Mouse (Mus musculus): ENCODE data around the gene Kiss1r. TPM values are rescaled to one million over a fixed set of nuclear protein-coding genes. Genes with fewer than 3 reads are reported as not detected.
"Not testable (repeated sequence)": the region's sequence is repeated elsewhere in the genome, so short reads cannot be mapped to it uniquely, and the experiment has no call there.

Kiss1r gene
- polyA plus RNA-seq, 1 experiment from 2014 or later, result 0.35 TPM

- 0 out of 2 replicates have a peak overlapping the region, but pooled peaks have one; percentile 11 for H3K27ac ChIP-seq
- H3K36me3 ChIP-seq, result peaks cover 52% of the 10 kb centered on the region
- H3K9me3 ChIP-seq (replicated peaks), result no peaks in the 10 kb centered on the region
- 78% methylated on average over 4 of the region's 4 CpGs for WGBS (ENCODE audit: insufficient replicate concordance)
- no peak for ATAC-seq
- no peak overlapping the region for H3K4me2 ChIP-seq
- H3K9ac ChIP-seq, result no peak overlapping the region
- H3K4me1 ChIP-seq, result peaks cover 48% of the 10 kb centered on the region
- no peak overlapping the region for H3K4me3 ChIP-seq
- no peaks in the 10 kb centered on the region for H3K27me3 ChIP-seq (replicated peaks)
Measured at GRCm38 (mm10) chr10:79949873-79950272, 33.1 kb downstream of the Kiss1r start.

- H3K27ac ChIP-seq, result no peak overlapping the region
- no peaks in the 10 kb centered on the region for H3K27me3 ChIP-seq (replicated peaks)
- peaks cover 52% of the 10 kb centered on the region for H3K36me3 ChIP-seq
- H3K4me3 ChIP-seq, result no peak overlapping the region
- H3K4me2 ChIP-seq, result no peak overlapping the region
- no peak overlapping the region for H3K9ac ChIP-seq
- H3K4me1 ChIP-seq, result peaks cover 40% of the 10 kb centered on the region
- no peak for ATAC-seq
- no peaks in the 10 kb centered on the region for H3K9me3 ChIP-seq (replicated peaks)
- WGBS (ENCODE audit: insufficient replicate concordance), result 90% methylated on average over 18 of the region's 18 CpGs
Measured at GRCm38 (mm10) chr10:79950661-79951060, 33.9 kb downstream of the Kiss1r start.

- WGBS (ENCODE audit: insufficient replicate concordance), result 72% methylated on average over 6 of the region's 6 CpGs
Measured at GRCm38 (mm10) chr10:79953946-79954345, 37.2 kb downstream of the Kiss1r start.

GRCm38 (mm10) chr10:79955691-79956090 lies 38.9 kb downstream of the Kiss1r start:
- Histone ChIP-seq H3K4me3 (no peak overlapping the region), H3K36me3 (peaks cover 22% of the 10 kb centered on the region), H3K9me3 (replicated peaks) (no peaks in the 10 kb centered on the region), H3K27ac (no peak overlapping the region), H3K9ac (no peak overlapping the region), H3K4me2 (no peak overlapping the region), H3K4me1 (peaks cover 26% of the 10 kb centered on the region), H3K27me3 (replicated peaks) (no peaks in the 10 kb centered on the region)
- 79% methylated on average over 9 of the region's 9 CpGs for WGBS (ENCODE audit: insufficient replicate concordance)
- ATAC-seq, result no peak

More at GRCm38 (mm10) chr10:79953946-79954345, 37.2 kb downstream of the Kiss1r start:
- Histone ChIP-seq H3K4me2 (no peak overlapping the region), H3K4me1 (peaks cover 26% of the 10 kb centered on the region), H3K4me3 (no peak overlapping the region), H3K27me3 (replicated peaks) (no peaks in the 10 kb centered on the region), H3K36me3 (peaks cover 40% of the 10 kb centered on the region), H3K27ac (no peak overlapping the region), H3K9ac (no peak overlapping the region), H3K9me3 (replicated peaks) (no peaks in the 10 kb centered on the region)
- no peak for ATAC-seq

GRCm38 (mm10) chr10:79956643-79957154 lies 39.9 kb downstream of the Kiss1r start:
- H3K9ac ChIP-seq, result peak overlapping the region; percentile 1; the same call in 1 of the 2 replicates
- H3K4me1 ChIP-seq, result peaks cover 37% of the 10 kb centered on the region
- H3K36me3 ChIP-seq, result peaks cover 19% of the 10 kb centered on the region
- no peaks in the 10 kb centered on the region for H3K27me3 ChIP-seq (replicated peaks)
- no peak overlapping the region for H3K4me3 ChIP-seq
- H3K27ac ChIP-seq, result no peak overlapping the region
- no peaks in the 10 kb centered on the region for H3K9me3 ChIP-seq (replicated peaks)
- ATAC-seq, result no peak
- WGBS (ENCODE audit: insufficient replicate concordance), result 33% methylated on average over 4 of the region's 4 CpGs
- H3K4me2 ChIP-seq, result no peak overlapping the region

GRCm38 (mm10) chr10:79958140-79958816 lies 41.5 kb downstream of the Kiss1r start:
- H3K4me3 ChIP-seq, result no peak overlapping the region
- H3K9me3 ChIP-seq (replicated peaks), result no peaks in the 10 kb centered on the region
- H3K4me2 ChIP-seq, result peak overlapping the region; percentile 48
- H3K4me1 ChIP-seq, result peaks cover 38% of the 10 kb centered on the region
- H3K9ac ChIP-seq, result no peak overlapping the region
- H3K27me3 ChIP-seq (replicated peaks), result no peaks in the 10 kb centered on the region
- no peak for ATAC-seq
- 19% methylated on average over 21 of the region's 21 CpGs for WGBS (ENCODE audit: insufficient replicate concordance)
- H3K27ac ChIP-seq, result no peak overlapping the region
- peaks cover 24% of the 10 kb centered on the region for H3K36me3 ChIP-seq

- H3K4me3 ChIP-seq, result peak overlapping the region; percentile 90; the same call in 1 of the 2 replicates
- peak overlapping the region; percentile 91 for H3K4me2 ChIP-seq
- WGBS (ENCODE audit: insufficient replicate concordance), result 31% methylated on average over 10 of the region's 10 CpGs
- ATAC-seq; H3K9me3 ChIP-seq (replicated peaks); H3K27me3 ChIP-seq (replicated peaks); H3K27ac ChIP-seq; H3K9ac ChIP-seq: not testable (repeated sequence)
- H3K36me3 ChIP-seq, result peaks cover 33% of the 10 kb centered on the region
- H3K4me1 ChIP-seq, result peaks cover 34% of the 10 kb centered on the region
Measured at GRCm38 (mm10) chr10:79959412-79959811, 42.6 kb downstream of the Kiss1r start.

GRCm38 (mm10) chr10:79959847-79960601 lies 43.3 kb downstream of the Kiss1r start, which contains the start of gene Wdr18:
TSS of gene Wdr18 (plus strand) at chr10:79960152.
- Histone ChIP-seq H3K4me2 (peak within 1 kb of the TSS; percentile 91), H3K4me1 (peaks cover 34% of the 10 kb centered on the region), H3K36me3 (peaks cover 39% of the 10 kb centered on the region), H3K9ac (peak within 1 kb of the TSS; percentile 87), H3K4me3 (peak within 1 kb of the TSS; percentile 90), H3K9me3 (replicated peaks) (no peaks in the 10 kb centered on the region), H3K27ac (peak within 1 kb of the TSS; percentile 75), H3K27me3 (replicated peaks) (no peaks in the 10 kb centered on the region)
- under 1% methylated on average over 61 of the region's 61 CpGs for WGBS (ENCODE audit: insufficient replicate concordance)
- peak; percentile 95 for ATAC-seq

- Histone ChIP-seq H3K4me2 (peak overlapping the region; percentile 91), H3K4me3 (peak overlapping the region; percentile 90), H3K9ac (peak overlapping the region; percentile 87), H3K27me3 (replicated peaks) (no peaks in the 10 kb centered on the region), H3K36me3 (peaks cover 47% of the 10 kb centered on the region), H3K4me1 (peaks cover 34% of the 10 kb centered on the region), H3K27ac (peak overlapping the region; percentile 75), H3K9me3 (replicated peaks) (no peaks in the 10 kb centered on the region)
- ATAC-seq, result no peak
- 10% methylated on average over 10 of the region's 10 CpGs for WGBS (ENCODE audit: insufficient replicate concordance)
Measured at GRCm38 (mm10) chr10:79960671-79961294, 44.0 kb downstream of the Kiss1r start.

GRCm38 (mm10) chr10:79964727-79965126 lies 48.0 kb downstream of the Kiss1r start:
- no peak for ATAC-seq
- no peak overlapping the region for H3K4me2 ChIP-seq
- H3K36me3 ChIP-seq, result peaks cover 76% of the 10 kb centered on the region

GRCm38 (mm10) chr10:79965325-79965724 lies 48.6 kb downstream of the Kiss1r start:
- Histone ChIP-seq H3K4me1 (peaks cover 15% of the 10 kb centered on the region), H3K27me3 (replicated peaks) (peaks cover 25% of the 10 kb centered on the region), H3K4me2 (no peak overlapping the region), H3K9me3 (replicated peaks) (no peaks in the 10 kb centered on the region), H3K9ac (no peak overlapping the region), H3K36me3 (peaks cover 76% of the 10 kb centered on the region), H3K4me3 (no peak overlapping the region), H3K27ac (no peak overlapping the region)
- 82% methylated on average over 5 of the region's 5 CpGs for WGBS (ENCODE audit: insufficient replicate concordance)
- ATAC-seq, result no peak

More at GRCm38 (mm10) chr10:79964727-79965126, 48.0 kb downstream of the Kiss1r start:
- WGBS (ENCODE audit: insufficient replicate concordance), result 86% methylated on average over 7 of the region's 7 CpGs
- no peak overlapping the region for H3K9ac ChIP-seq
- H3K9me3 ChIP-seq (replicated peaks), result no peaks in the 10 kb centered on the region
- peaks cover 19% of the 10 kb centered on the region for H3K27me3 ChIP-seq (replicated peaks)
- H3K27ac ChIP-seq, result no peak overlapping the region
- H3K4me3 ChIP-seq, result no peak overlapping the region
- H3K4me1 ChIP-seq, result peaks cover 16% of the 10 kb centered on the region
